Mouse (Mus musculus): Measurements from ENCODE around the gene Ctnna3. TPM values are rescaled to one million over a fixed set of nuclear protein-coding genes. Genes with fewer than 3 reads are reported as not detected.

The Ctnna3 gene
- total and polyA plus RNA-seq, 3 experiments: not detected

GRCm38 (mm10) chr10:63945534-63945933 is 515.6 kb downstream of the Ctnna3 start:
- no peak overlapping the region for H3K27ac ChIP-seq (ENCODE audit: control insufficient read depth, low read depth, low read length)
- no peaks in the 10 kb centered on the region for H3K9me3 ChIP-seq (replicated peaks; ENCODE audit: insufficient read depth, low read length)
- TF ChIP-seq NELFE (IDR thresholded peaks at IDR 0.05; ENCODE audit: low read depth, low read length) (no peak), CHD2 (IDR thresholded peaks at IDR 0.05; ENCODE audit: low read length) (no peak), USF1 (IDR thresholded peaks at IDR 0.05; ENCODE audit: low read depth, low read length) (no peak), MAFK (IDR thresholded peaks at IDR 0.05; ENCODE audit: borderline replicate concordance, low read depth, low read length) (no peak), HCFC1 (IDR thresholded peaks at IDR 0.05; ENCODE audit: low read depth, low read length) (no peak), ZC3H11A (IDR thresholded peaks at IDR 0.05; ENCODE audit: low read depth, low read length) (no peak), TCF12 (IDR thresholded peaks at IDR 0.05; ENCODE audit: low read depth, low read length) (no peak), ETS1 (IDR thresholded peaks at IDR 0.05; ENCODE audit: low read depth, low read length) (no peak), KAT2A (conservative IDR thresholded peaks at IDR 0.05; ENCODE audit: low read depth, low read length) (no peak), MYB (IDR thresholded peaks at IDR 0.05; ENCODE audit: low read depth, low read length) (no peak), TAL1 (IDR thresholded peaks at IDR 0.05; ENCODE audit: low read length) (no peak), RCOR1 (IDR thresholded peaks at IDR 0.05; ENCODE audit: low read depth, low read length) (no peak), MAZ (IDR thresholded peaks at IDR 0.05; ENCODE audit: low read depth, low read length) (no peak), POLR2AphosphoS5 (IDR thresholded peaks at IDR 0.05; ENCODE audit: borderline replicate concordance, low read depth, low read length) (no peak), MAX (IDR thresholded peaks at IDR 0.05; ENCODE audit: low read length) (no peak), EP300 (IDR thresholded peaks at IDR 0.05; ENCODE audit: low read depth in 1 of 2, low read length in 2 of 2) (no peak), GABPA (IDR thresholded peaks at IDR 0.05; ENCODE audit: low read depth, low read length) (no peak), POLR2AphosphoS2 (IDR thresholded peaks at IDR 0.05; ENCODE audit: low read length) (no peak), TBP (IDR thresholded peaks at IDR 0.05; ENCODE audit: low read depth, low read length) (no peak)
- no peaks in the 10 kb centered on the region for H3K4me1 ChIP-seq (ENCODE audit: control insufficient read depth in 1 of 2, insufficient read depth in 2 of 2, low read length in 2 of 2)
- H3K9ac ChIP-seq (ENCODE audit: control insufficient read depth, low read depth, low read length, poor library complexity, severe bottlenecking): no peak overlapping the region
- no peaks in the 10 kb centered on the region for H3K36me3 ChIP-seq (ENCODE audit: control insufficient read depth in 1 of 2, insufficient read depth in 2 of 2, low read length in 2 of 2)
- H3K27me3 ChIP-seq (ENCODE audit: control insufficient read depth in 1 of 2, insufficient read depth in 2 of 2, low read length in 2 of 2): no peaks in the 10 kb centered on the region
- no peak overlapping the region for H3K4me3 ChIP-seq (ENCODE audit: control insufficient read depth in 1 of 2, insufficient read depth in 1 of 2, low read depth in 2 of 2, low read length in 2 of 2)
- no peaks in the 10 kb centered on the region for H3K79me2 ChIP-seq (ENCODE audit: control insufficient read depth, insufficient read depth, low read length, poor library complexity)
- DNase-seq (ENCODE audit: low read depth, low spot score): no peak

DNA sequence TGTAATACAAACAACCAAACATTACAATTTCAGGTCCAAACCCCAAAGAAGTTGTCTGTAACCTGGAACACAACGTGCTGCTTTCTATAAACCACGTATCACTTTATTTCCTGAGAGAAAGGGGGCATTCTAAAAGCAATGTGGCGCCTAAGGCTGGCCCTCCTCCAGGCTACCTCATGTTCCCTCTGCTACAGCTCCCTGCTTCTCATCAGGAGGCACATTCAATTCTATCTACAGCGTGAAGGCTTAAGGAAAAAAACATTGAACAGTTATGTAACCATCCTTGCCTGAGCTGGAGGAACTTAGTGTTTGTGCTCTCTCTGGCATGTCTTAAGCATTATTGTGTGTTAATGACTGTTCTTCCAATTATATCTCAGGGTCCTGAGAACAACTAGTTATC is 517.4 kb downstream of the Ctnna3 start:
- no peak for TF ChIP-seq USF1 (IDR thresholded peaks at IDR 0.05; ENCODE audit: low read depth, low read length)
- TF ChIP-seq ZMIZ1 (IDR thresholded peaks at IDR 0.05; ENCODE audit: low read depth, low read length): no peak
- no peak for TF ChIP-seq ETS1 (IDR thresholded peaks at IDR 0.05; ENCODE audit: low read depth, low read length)
- TF ChIP-seq GABPA (IDR thresholded peaks at IDR 0.05; ENCODE audit: low read depth, low read length): no peak
- no peaks in the 10 kb centered on the region for H3K9me3 ChIP-seq (replicated peaks; ENCODE audit: insufficient read depth, low read length)

More for the DNA sequence above, 517.4 kb downstream of the Ctnna3 start:
- Histone ChIP-seq H3K9ac (ENCODE audit: control insufficient read depth, low read depth, low read length, poor library complexity, severe bottlenecking) (no peak overlapping the region), H3K4me3 (ENCODE audit: control insufficient read depth in 1 of 2, insufficient read depth in 1 of 2, low read depth in 2 of 2, low read length in 2 of 2) (no peak overlapping the region), H3K4me1 (ENCODE audit: control insufficient read depth in 1 of 2, insufficient read depth in 2 of 2, low read length in 2 of 2) (no peaks in the 10 kb centered on the region), H3K27me3 (ENCODE audit: control insufficient read depth in 1 of 2, insufficient read depth in 2 of 2, low read length in 2 of 2) (no peaks in the 10 kb centered on the region), H3K79me2 (ENCODE audit: control insufficient read depth, insufficient read depth, low read length, poor library complexity) (no peaks in the 10 kb centered on the region), H3K36me3 (ENCODE audit: control insufficient read depth in 1 of 2, insufficient read depth in 2 of 2, low read length in 2 of 2) (no peaks in the 10 kb centered on the region), H3K27ac (ENCODE audit: control insufficient read depth, low read depth, low read length) (no peak overlapping the region)
- DNase-seq (ENCODE audit: low read depth, low spot score): no peak
